Mouse (Mus musculus) heart, embryonic 14.5 days (tissue): ENCODE results near the gene Ddx3x. TPM values are rescaled to one million over a fixed set of nuclear protein-coding genes. Genes with fewer than 3 reads are reported as not detected.

Source experiments
- ATAC-seq: fragments of 200-750 bp; cut with Nextera tagmentation; 2 replicates; pipeline ENCODE4 v1.8.0; 2017; ENCODE audit warnings: low read depth, moderate TSS enrichment; ENCODE audit not compliant: insufficient number of reproducible peaks, insufficient read depth, low FRiP score
- H3K27ac ChIP-seq, 2 experiments: fragments of 200-500 bp in 1 of 2; fragments of 300-500 bp in 1 of 2; sonication (generic) in 1 of 2; replicated peaks in 1 of 2; 2 replicates each; pipeline ENCODE4 v1.5.1; 2012 to 2014; ENCODE audit warnings: low read depth in 2 of 2, low read length in 2 of 2, control low read depth in 1 of 2, mild to moderate bottlenecking in 1 of 2, mixed read lengths in 1 of 2; ENCODE audit not compliant: control insufficient read depth in 1 of 2, insufficient read depth in 1 of 2
- H3K27me3 ChIP-seq: fragments of 300-500 bp; sonication (generic); 2 replicates; pipeline ENCODE4 v1.6.1; 2014; ENCODE audit warnings: mild to moderate bottlenecking, low read length, control low read depth; ENCODE audit not compliant: control insufficient read depth, insufficient read depth
- H3K36me3 ChIP-seq: fragments of 300-500 bp; sonication (generic); 2 replicates; pipeline ENCODE4 v1.6.1; 2014; ENCODE audit warnings: mild to moderate bottlenecking, control low read depth, low read length, mixed read lengths; ENCODE audit not compliant: control insufficient read depth, insufficient read depth
- H3K4me1 ChIP-seq, 2 experiments: fragments of 200-500 bp in 1 of 2; fragments of 300-500 bp in 1 of 2; sonication (generic) in 1 of 2; 2 replicates each; pipeline ENCODE4 v1.6.1; 2012 to 2014; ENCODE audit warnings: low read length in 2 of 2, control low read depth in 1 of 2, mixed read lengths in 1 of 2; ENCODE audit not compliant: control insufficient read depth in 2 of 2, insufficient read depth in 2 of 2
- H3K4me2 ChIP-seq: fragments of 300-500 bp; sonication (generic); 2 replicates; pipeline ENCODE4 v1.6.1; 2014; ENCODE audit warnings: mild to moderate bottlenecking, low read length
- H3K4me3 ChIP-seq, 2 experiments: fragments of 200-500 bp in 1 of 2; fragments of 300-500 bp in 1 of 2; sonication (generic) in 1 of 2; 2 replicates each; pipeline ENCODE4 v1.5.1; 2012 to 2014; ENCODE audit warnings: low read length in 2 of 2, mild to moderate bottlenecking in 2 of 2, control low read depth in 1 of 2, low read depth in 1 of 2, moderate library complexity in 1 of 2; ENCODE audit not compliant: control insufficient read depth in 1 of 2, insufficient read depth in 1 of 2
- H3K9ac ChIP-seq: fragments of 300-500 bp; sonication (generic); 2 replicates; pipeline ENCODE4 v1.6.1; 2014; ENCODE audit warnings: mild to moderate bottlenecking, low read length
- H3K9me3 ChIP-seq: fragments of 300-500 bp; sonication (generic); 2 replicates; pipeline ENCODE4 v1.6.1; 2016; ENCODE audit warnings: low read length, control low read depth; ENCODE audit not compliant: control insufficient read depth
- WGBS: fragments of 180-500 bp; shearing (Covaris S2); extraction: QIAGEN DNeasy Blood & Tissue Kit; methylation state at CpG from one replicate; pipeline ENCODE4 v1.1.7; 2014; 5-methylcytosine and 5-hydroxymethylcytosine counted together
- polyA plus RNA-seq: library from polyadenylated mRNA; unstranded; fragments of >200 nt; fragmentation: Nextera tagmentation; extraction: Ambion mirVana; gene quantifications from 2 replicates; pipeline ENCODE4 v1.2.1, GENCODE M21; 2014

The Ddx3x gene
- polyA plus RNA-seq, 1 experiment from 2014 or later: 98.7 TPM

DNA sequence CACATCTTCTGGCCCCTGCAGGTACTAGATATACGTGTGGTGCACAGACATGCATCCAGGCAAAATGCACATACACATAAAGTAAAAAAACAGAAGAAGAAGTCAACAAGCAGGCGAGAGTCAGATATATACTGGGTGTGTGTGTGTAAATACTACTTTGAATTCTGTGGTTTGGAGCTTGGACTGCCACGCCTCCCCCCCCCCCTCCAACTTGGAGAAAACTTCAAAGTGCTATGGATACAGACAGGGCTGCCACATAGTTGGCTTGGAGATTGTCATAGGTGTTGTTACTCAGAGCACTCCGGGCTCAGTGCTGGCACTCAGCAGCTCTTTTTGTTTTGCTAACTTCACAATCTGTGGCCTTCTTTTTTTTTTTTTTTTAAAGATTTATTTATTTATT is 29.1 kb upstream of the Ddx3x start:
- ATAC-seq: no peak

DNA sequence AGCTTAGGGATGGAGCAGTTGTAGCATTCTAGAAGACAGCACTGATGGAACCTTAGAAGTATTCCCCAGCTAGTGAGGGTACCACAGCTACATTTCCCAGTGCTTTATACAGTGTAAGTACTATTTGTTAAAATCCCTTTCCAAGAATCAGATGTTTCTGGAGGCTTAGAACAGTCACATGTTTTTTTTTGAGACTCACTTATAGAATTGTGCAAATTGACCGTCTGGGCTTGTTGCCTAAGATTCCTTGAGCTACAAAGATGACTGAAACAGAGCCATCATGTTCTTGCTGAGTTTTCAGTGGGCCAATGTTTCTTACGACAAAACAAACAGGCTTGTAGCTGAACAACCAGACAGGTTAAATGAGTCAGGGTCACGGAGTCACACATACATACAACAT is 26.5 kb upstream of the Ddx3x start:
- WGBS: 80% methylated on average over 3 of the region's 3 CpGs
- H3K9me3 ChIP-seq: no peaks in the 10 kb centered on the region
- H3K27ac ChIP-seq: no peak overlapping the region
- ATAC-seq: no peak
- no peaks in the 10 kb centered on the region for H3K4me1 ChIP-seq
- no peak overlapping the region for H3K4me2 ChIP-seq
- H3K27me3 ChIP-seq: peaks cover 4% of the 10 kb centered on the region; the same call in 1 of the 2 replicates
- no peak overlapping the region for H3K4me3 ChIP-seq
- H3K36me3 ChIP-seq: no peaks in the 10 kb centered on the region
- H3K9ac ChIP-seq: no peak overlapping the region

More for the DNA sequence above, 29.1 kb upstream of the Ddx3x start:
- no peak overlapping the region for H3K9ac ChIP-seq
- no peaks in the 10 kb centered on the region for H3K9me3 ChIP-seq
- H3K4me2 ChIP-seq: no peak overlapping the region
- peaks cover 8% of the 10 kb centered on the region for H3K27me3 ChIP-seq
- H3K4me3 ChIP-seq: no peak overlapping the region
- H3K4me1 ChIP-seq: no peaks in the 10 kb centered on the region
- 69% methylated on average over 4 of the region's 4 CpGs for WGBS
- no peak overlapping the region for H3K27ac ChIP-seq
- H3K36me3 ChIP-seq: no peaks in the 10 kb centered on the region

DNA sequence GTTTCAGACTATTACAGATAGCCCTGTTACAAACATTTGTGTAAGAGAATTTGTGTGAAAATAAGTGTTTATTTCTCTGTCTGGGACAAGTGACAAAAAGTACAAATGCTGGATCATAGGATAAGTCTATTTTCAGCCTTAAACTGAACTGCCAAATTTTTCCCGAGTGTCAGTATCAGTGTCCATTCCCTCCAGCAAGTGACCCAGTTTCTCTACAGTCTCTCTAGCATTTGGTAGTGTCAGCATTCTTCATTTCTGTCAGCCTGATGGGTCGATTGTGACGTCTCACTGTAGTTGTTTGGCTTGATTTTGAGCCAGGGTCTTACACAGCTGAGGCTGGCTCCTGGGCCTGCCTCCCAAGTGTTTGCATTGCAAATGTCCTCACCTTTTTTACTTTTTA is 17.4 kb upstream of the Ddx3x start:
- WGBS: 49% methylated on average over 3 of the region's 3 CpGs
- H3K27ac ChIP-seq: no peak overlapping the region
- no peak overlapping the region for H3K4me3 ChIP-seq
- no peaks in the 10 kb centered on the region for H3K36me3 ChIP-seq
- H3K9me3 ChIP-seq: no peaks in the 10 kb centered on the region
- H3K4me1 ChIP-seq: no peaks in the 10 kb centered on the region
- no peaks in the 10 kb centered on the region; the same call in 1 of the 2 replicates for H3K27me3 ChIP-seq
- H3K9ac ChIP-seq: no peak overlapping the region
- H3K4me2 ChIP-seq: no peak overlapping the region
- ATAC-seq: no peak

DNA sequence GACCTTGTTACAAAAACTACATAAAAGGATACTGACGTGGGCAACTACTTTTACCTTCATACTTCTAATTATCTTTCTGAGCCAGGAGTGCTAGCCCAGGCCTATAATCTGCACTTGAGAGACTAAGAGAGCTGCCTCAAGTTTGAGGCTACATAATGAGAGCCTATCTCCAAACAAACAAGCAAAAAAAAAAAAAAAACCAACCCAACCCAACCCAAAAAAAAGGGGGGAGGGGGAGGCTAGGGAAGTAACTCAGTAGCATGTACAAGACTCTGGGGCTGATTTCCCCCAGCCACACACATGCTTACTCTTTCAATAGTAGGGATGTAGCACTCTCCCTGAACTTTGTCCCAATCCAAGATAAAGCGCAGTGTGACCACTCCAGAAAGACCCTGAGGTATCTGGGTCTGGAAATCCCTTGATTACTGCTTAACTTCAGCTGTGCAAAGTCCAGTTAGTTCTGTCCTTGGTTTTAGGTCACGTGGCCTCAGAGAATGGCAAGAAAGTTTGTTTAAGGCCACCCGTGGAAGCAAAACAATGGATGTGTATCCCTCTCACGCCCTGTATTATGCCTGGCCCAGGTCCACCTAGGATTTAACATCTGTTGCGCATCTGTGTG is 5.1 kb upstream of the Ddx3x start:
- no peak for ATAC-seq
- Histone ChIP-seq H3K4me3 (no peak overlapping the region), H3K27ac (no peak overlapping the region), H3K4me1 (no peaks in the 10 kb centered on the region), H3K9ac (no peak overlapping the region), H3K36me3 (no peaks in the 10 kb centered on the region), H3K27me3 (no peaks in the 10 kb centered on the region; the same call in 1 of the 2 replicates), H3K9me3 (no peaks in the 10 kb centered on the region), H3K4me2 (no peak overlapping the region)
- 69% methylated on average over 6 of the region's 6 CpGs for WGBS

DNA sequence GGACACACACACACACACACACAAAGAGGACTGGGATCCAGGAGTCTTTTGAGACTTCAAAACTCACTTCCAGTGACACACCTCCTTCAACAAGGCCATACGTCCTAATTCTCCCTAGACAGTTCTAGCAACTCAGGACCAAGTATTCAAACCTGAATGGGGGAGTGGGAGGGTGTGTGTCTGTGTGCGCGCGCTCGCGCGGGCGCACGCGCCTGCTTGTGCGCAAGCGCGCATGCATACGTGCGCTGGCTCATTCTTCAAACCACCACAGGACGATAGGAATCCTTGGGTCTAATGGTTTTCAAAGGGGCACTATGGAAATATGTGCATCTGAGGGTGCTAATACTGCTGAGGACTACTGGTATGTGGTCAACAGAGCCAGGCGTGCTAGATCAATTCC is 1.8 kb upstream of the Ddx3x start:
- WGBS: 79% methylated on average over 17 of the region's 17 CpGs

DNA sequence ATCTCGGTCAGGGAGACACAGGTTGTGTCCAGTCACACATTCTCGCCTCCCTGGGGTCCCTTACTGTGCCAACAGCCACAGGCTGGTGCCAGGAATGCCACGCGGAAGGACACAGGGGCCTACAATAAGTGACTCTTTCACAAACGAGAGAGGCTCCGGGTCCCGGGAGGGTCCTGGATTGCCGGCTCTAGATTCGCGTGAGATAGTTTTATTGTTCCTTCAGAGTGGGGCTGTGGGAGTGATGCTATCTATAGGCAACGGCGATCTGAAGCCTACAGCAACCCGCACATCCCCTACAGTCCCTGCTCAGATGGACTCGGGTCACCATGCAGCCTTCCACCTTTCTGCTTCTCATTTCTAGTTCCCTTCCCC is 747 bp upstream of the Ddx3x start:
- peak; percentile 1; the same call in 1 of the 2 replicates for ATAC-seq
- Histone ChIP-seq H3K27me3 (no peaks in the 10 kb centered on the region), H3K9me3 (no peaks in the 10 kb centered on the region), H3K4me2 (peak overlapping the region; percentile 76), H3K27ac (peak overlapping the region; percentile 99), H3K4me1 (peaks cover 0 to 6% of the 10 kb centered on the region in 2 experiments; a peak in 2 of 4 replicates), H3K9ac (peak overlapping the region; percentile 100), H3K36me3 (peaks cover 16% of the 10 kb centered on the region), H3K4me3 (peak overlapping the region; percentile 73 to 97)
- WGBS: 6% methylated on average over 14 of the region's 14 CpGs

More for the DNA sequence above, 1.8 kb upstream of the Ddx3x start:
- Histone ChIP-seq H3K4me2 (no peak overlapping the region), H3K9ac (no peak overlapping the region), H3K9me3 (no peaks in the 10 kb centered on the region), H3K4me1 (no peaks in the 10 kb centered on the region), H3K36me3 (peaks cover 6% of the 10 kb centered on the region), H3K4me3 (no peak overlapping the region), H3K27me3 (no peaks in the 10 kb centered on the region), H3K27ac (no peak overlapping the region)
- ATAC-seq: no peak

DNA sequence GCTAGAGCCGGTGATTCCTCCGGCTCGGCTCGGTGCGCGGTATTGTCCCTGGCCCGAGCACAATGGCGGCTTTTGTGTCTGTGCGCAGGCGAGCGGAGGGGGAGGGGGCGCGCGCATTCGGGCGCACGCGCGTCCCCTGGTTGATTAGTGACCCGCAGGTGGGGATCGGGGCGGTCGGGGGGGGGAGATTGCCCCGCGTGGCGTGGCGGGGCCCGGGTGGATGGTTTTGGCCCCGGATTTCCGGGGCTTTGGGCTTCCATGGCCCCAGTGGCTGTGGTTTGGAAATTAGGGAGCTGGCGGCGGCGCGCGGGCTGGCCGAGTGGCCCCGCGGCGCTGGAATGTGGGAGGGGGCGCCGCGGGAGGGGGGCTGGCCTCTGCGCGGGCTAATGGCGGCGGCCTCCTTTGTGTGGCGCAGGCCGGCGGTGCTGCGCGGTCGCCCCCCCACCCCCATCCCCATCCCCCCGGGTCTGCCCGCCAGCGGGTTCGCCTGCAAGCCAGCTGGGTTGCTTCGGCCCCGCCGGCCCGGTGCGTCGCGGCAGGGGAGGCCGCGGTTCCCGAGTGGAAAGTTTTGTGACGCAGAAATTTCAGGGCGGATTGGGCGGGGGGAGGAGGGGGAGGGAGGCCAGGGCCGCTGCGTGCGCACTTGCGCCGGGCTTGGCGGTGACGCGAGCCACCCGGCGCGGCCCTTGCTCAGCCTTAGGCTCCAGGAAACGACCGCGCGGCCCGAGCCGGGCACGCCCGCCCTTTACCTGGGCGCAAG is 739 bp downstream of the Ddx3x start:
- Histone ChIP-seq H3K9ac (peak overlapping the region; percentile 100), H3K27ac (peak overlapping the region; percentile 93 to 99), H3K27me3 (no peaks in the 10 kb centered on the region), H3K4me1 (peaks cover 0 to 6% of the 10 kb centered on the region in 2 experiments; a peak in 2 of 4 replicates), H3K4me2 (peak overlapping the region; percentile 78), H3K9me3 (no peaks in the 10 kb centered on the region), H3K36me3 (peaks cover 31% of the 10 kb centered on the region), H3K4me3 (peak overlapping the region; percentile 73 to 97)
- WGBS: under 1% methylated on average over 58 of the region's 89 CpGs
- ATAC-seq: peak; percentile 63
